Mouse (Mus musculus) hindbrain, postnatal 0 days (tissue): ENCODE data around the gene Olfr609. TPM values are rescaled to one million over a fixed set of nuclear protein-coding genes. Genes with fewer than 3 reads are reported as not detected.
"Not testable (repeated sequence)": the region's sequence is repeated elsewhere in the genome, so short reads cannot be mapped to it uniquely, and the experiment has no call there.

Experiments
- ATAC-seq: fragments of 200-750 bp; cut with Nextera tagmentation; 2 replicates; pipeline ENCODE4 v1.8.0; 2017; ENCODE audit warnings: mild to moderate bottlenecking, moderate TSS enrichment, moderate library complexity
- DNase-seq: peaks from one replicate; pipeline ENCODE4 v3.0.0-alpha.2; 2015; ENCODE audit warnings: low spot score
- H3K27ac ChIP-seq: fragments of 300-500 bp; sonication (generic); 2 replicates; pipeline ENCODE4 v1.5.1; 2014; ENCODE audit warnings: mild to moderate bottlenecking
- H3K27me3 ChIP-seq: fragments of 300-500 bp; sonication (generic); 2 replicates; pipeline ENCODE4 v1.6.1; 2014; ENCODE audit warnings: low read length, mixed read lengths; ENCODE audit not compliant: insufficient read depth
- H3K36me3 ChIP-seq: fragments of 300-500 bp; sonication (generic); 2 replicates; pipeline ENCODE4 v1.6.1; 2014; ENCODE audit warnings: low read length, mixed read lengths; ENCODE audit not compliant: insufficient read depth
- H3K4me1 ChIP-seq: fragments of 300-500 bp; sonication (generic); 2 replicates; pipeline ENCODE4 v1.6.1; 2014; ENCODE audit warnings: antibody characterized with exemption, low read length, mixed read lengths; ENCODE audit not compliant: insufficient read depth
- H3K4me2 ChIP-seq: fragments of 300-500 bp; sonication (generic); 2 replicates; pipeline ENCODE4 v1.6.1; 2014; ENCODE audit warnings: low read depth, mild to moderate bottlenecking, low read length, moderate library complexity, mixed read lengths
- H3K4me3 ChIP-seq: fragments of 300-500 bp; sonication (generic); 2 replicates; pipeline ENCODE4 v1.5.1; 2014; ENCODE audit warnings: low read length
- H3K9ac ChIP-seq: fragments of 300-500 bp; sonication (generic); replicated peaks from 2 replicates; pipeline ENCODE4 v1.6.1; 2014; ENCODE audit warnings: mild to moderate bottlenecking, low read length, moderate library complexity, mixed read lengths
- H3K9me3 ChIP-seq: fragments of 300-500 bp; sonication (generic); 2 replicates; pipeline ENCODE4 v1.6.1; 2016; ENCODE audit warnings: low read length, mixed read lengths
- CTCF ChIP-seq: IDR thresholded peaks from 2 replicates; pipeline ENCODE4 v1.5.1; 2016; ENCODE audit warnings: antibody characterized with exemption, control low read depth, low read depth
- WGBS: fragments of 180-500 bp; shearing (Covaris S2); extraction: QIAGEN DNeasy Blood & Tissue Kit; methylation state at CpG from one replicate; pipeline ENCODE4 v1.1.7; 2014; 5-methylcytosine and 5-hydroxymethylcytosine counted together
- polyA plus RNA-seq: library from polyadenylated mRNA; unstranded; fragments of >200 nt; fragmentation: Nextera tagmentation; extraction: Ambion mirVana; gene quantifications from 2 replicates; pipeline ENCODE4 v1.2.1, GENCODE M21; 2015
- total RNA-seq: library from RNA; depleted of rRNA; stranded (reverse); fragments of >200 nt; gene quantifications from 2 replicates; pipeline ENCODE4 v1.2.3, GENCODE M21; 2014; rRNA removed

Gene Olfr609
- total RNA-seq (not detected in 2 replicates), polyA plus RNA-seq (not detected in 2 replicates)

GRCm38 (mm10) chr7:103497962-103498361 is at the start of gene Olfr609:
TSS of gene Olfr609 (minus strand) at chr7:103498062.
- WGBS: 64% methylated on average over 1 of the region's 1 CpGs
- no peaks in the 10 kb centered on the region for H3K9me3 ChIP-seq
- no peaks in the 10 kb centered on the region for H3K4me1 ChIP-seq
- no peak within 1 kb of the TSS for H3K9ac ChIP-seq
- H3K27me3 ChIP-seq: no peaks in the 10 kb centered on the region
- no peak for TF ChIP-seq CTCF
- no peaks in the 10 kb centered on the region for H3K36me3 ChIP-seq
- no peak within 1 kb of the TSS for H3K4me2 ChIP-seq
- ATAC-seq (no peak), DNase-seq (no peak)
- no peak within 1 kb of the TSS for H3K4me3 ChIP-seq
- H3K27ac ChIP-seq: no peak within 1 kb of the TSS

- DNase-seq, ATAC-seq, H3K36me3 ChIP-seq, H3K4me2 ChIP-seq, H3K9me3 ChIP-seq, H3K27ac ChIP-seq, H3K4me3 ChIP-seq, H3K27me3 ChIP-seq, H3K4me1 ChIP-seq, H3K9ac ChIP-seq: not testable (repeated sequence)
- 78% methylated on average over 2 of the region's 2 CpGs for WGBS
Observed at GRCm38 (mm10) chr7:103542617-103543016, 44.8 kb upstream of the Olfr609 start, which contains the start of gene Olfr612. TSS of gene Olfr612 (minus strand) at chr7:103542717.

- not testable (repeated sequence) for H3K36me3 ChIP-seq, H3K9me3 ChIP-seq, H3K9ac ChIP-seq, H3K27ac ChIP-seq, DNase-seq, ATAC-seq, H3K4me1 ChIP-seq, H3K27me3 ChIP-seq, H3K4me3 ChIP-seq, H3K4me2 ChIP-seq
- 53% methylated on average over 1 of the region's 1 CpGs for WGBS
Observed at GRCm38 (mm10) chr7:103520746-103521145, 22.9 kb upstream of the Olfr609 start, which contains the start of gene Olfr611. TSS of gene Olfr611 (minus strand) at chr7:103520846.

- no peaks in the 10 kb centered on the region for H3K27me3 ChIP-seq
- H3K4me1 ChIP-seq: no peaks in the 10 kb centered on the region
- H3K27ac ChIP-seq: no peak within 1 kb of the TSS
- TF ChIP-seq CTCF: no peak
- H3K4me3 ChIP-seq: no peak within 1 kb of the TSS
- H3K4me2 ChIP-seq: no peak within 1 kb of the TSS
- no peak within 1 kb of the TSS for H3K9ac ChIP-seq
- no peaks in the 10 kb centered on the region for H3K9me3 ChIP-seq
- ATAC-seq (no peak), DNase-seq (no peak)
- WGBS: 86% methylated on average over 2 of the region's 2 CpGs
- no peaks in the 10 kb centered on the region for H3K36me3 ChIP-seq
Observed at GRCm38 (mm10) chr7:103512022-103512421, 14.2 kb upstream of the Olfr609 start, which contains the start of gene Olfr610. TSS of gene Olfr610 (minus strand) at chr7:103512122.

GRCm38 (mm10) chr7:103477106-103477505 is 20.8 kb downstream of the Olfr609 start:
- H3K4me2 ChIP-seq, H3K36me3 ChIP-seq, H3K27ac ChIP-seq, H3K27me3 ChIP-seq, H3K4me1 ChIP-seq, H3K4me3 ChIP-seq, H3K9ac ChIP-seq, ATAC-seq, H3K9me3 ChIP-seq: not testable (repeated sequence)
- WGBS: 73% methylated on average over 9 of the region's 9 CpGs
- DNase-seq: peak; percentile 2

- Histone ChIP-seq H3K4me2 (no peak within 1 kb of the TSS), H3K36me3 (no peaks in the 10 kb centered on the region), H3K4me3 (no peak within 1 kb of the TSS), H3K27ac (no peak within 1 kb of the TSS), H3K27me3 (no peaks in the 10 kb centered on the region), H3K9ac (no peak within 1 kb of the TSS), H3K9me3 (no peaks in the 10 kb centered on the region), H3K4me1 (no peaks in the 10 kb centered on the region)
- no peak for TF ChIP-seq CTCF
- DNase-seq (no peak), ATAC-seq (no peak)
Observed at GRCm38 (mm10) chr7:103469577-103469976, 28.3 kb downstream of the Olfr609 start, which contains the start of gene Olfr608. TSS of gene Olfr608 (plus strand) at chr7:103469877.

GRCm38 (mm10) chr7:103460590-103460989 is 37.3 kb downstream of the Olfr609 start:
- Histone ChIP-seq H3K4me3 (no peak overlapping the region), H3K4me1 (no peaks in the 10 kb centered on the region), H3K36me3 (no peaks in the 10 kb centered on the region), H3K9ac (no peak overlapping the region), H3K4me2 (no peak overlapping the region), H3K27ac (no peak overlapping the region), H3K9me3 (no peaks in the 10 kb centered on the region), H3K27me3 (no peaks in the 10 kb centered on the region)
- WGBS: 87% methylated on average over 5 of the region's 5 CpGs
- ATAC-seq: no peak
- no peak for DNase-seq
- no peak for TF ChIP-seq CTCF
